Mouse (Mus musculus) R1 (cell line): Measurements from ENCODE around the gene Ppard.
A peak's percentile ranks its signal among the peaks of the same experiment; 100 is the strongest.
"Not testable (repeated sequence)": the region's sequence is repeated elsewhere in the genome, so short reads cannot be mapped to it uniquely, and the experiment has no call there.

Source experiments
- DNase-seq: peaks from one replicate; pipeline ENCODE4 v3.0.0-alpha.2; 2018; ENCODE audit warnings: low read depth, low spot score

The Ppard gene

GRCm38 (mm10) chr17:28313212-28313879, 80.8 kb downstream of the Ppard start, which contains the start of gene Fance:
Gene Fance, plus strand, starts transcription at chr17:28313519.
- peak; percentile 100 for DNase-seq

DNA sequence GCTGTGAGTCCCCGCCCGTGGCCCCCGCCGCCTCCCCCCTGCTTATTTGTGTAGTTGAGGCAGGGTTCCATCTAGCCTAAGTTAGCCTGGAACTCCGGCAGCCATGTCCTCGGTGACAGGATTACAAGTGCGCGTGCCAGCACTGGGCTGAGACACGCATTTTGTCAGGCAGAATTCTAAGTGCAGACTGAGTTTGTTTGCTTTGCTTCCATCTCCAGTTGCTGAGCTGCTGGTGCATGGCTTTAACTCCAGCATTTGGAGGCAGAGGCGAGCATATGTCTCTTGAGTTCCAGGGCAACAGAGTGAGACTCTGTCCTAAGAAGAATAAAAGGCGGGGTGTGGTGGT, 81.4 kb downstream of the Ppard start:
- DNase-seq, result peak; percentile 72

- no peak for DNase-seq
Measured at GRCm38 (mm10) chr17:28315611-28316160, 83.2 kb downstream of the Ppard start.

DNA sequence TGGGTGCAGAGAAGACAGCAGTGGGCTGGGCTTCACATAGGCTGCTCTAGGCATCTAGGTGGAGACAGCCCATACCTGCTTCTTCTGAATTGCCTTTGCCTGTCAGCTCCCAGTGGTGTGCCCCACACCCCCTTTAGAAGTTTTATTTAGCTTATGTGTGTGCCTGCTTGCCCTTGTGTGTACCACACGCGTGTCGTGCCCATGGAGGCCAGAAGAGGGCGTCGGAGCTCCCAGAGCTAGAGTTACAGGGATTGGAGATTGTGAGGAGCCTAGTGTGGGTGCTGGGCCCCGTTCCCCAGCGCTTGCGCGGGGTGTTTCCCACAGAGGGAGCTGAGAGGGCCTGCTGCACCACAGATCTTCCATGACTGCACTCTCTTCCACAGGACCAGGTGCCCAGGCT, 84.0 kb downstream of the Ppard start:
- peak; percentile 69 for DNase-seq

DNA sequence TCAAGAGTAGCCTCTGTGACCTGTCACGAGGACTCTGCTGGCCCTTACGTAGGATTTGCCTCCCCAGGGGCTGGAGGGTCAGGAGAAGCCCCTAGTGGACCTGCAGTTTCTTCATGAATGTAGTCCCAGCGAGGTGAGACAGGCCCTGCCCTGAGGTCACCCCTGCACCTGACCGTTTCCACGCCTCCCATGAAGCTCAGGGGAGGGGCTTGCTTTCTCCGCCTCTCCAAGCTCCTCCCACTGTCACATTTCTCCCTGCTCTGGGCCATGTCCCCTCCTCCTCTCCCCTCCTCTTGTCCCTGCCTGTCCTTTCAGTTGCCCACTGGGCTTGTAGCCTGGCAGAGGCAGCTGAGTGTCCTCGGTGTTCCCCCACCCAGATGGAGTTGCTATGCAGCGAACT, 84.6 kb downstream of the Ppard start:
- peak; percentile 44 for DNase-seq

DNA sequence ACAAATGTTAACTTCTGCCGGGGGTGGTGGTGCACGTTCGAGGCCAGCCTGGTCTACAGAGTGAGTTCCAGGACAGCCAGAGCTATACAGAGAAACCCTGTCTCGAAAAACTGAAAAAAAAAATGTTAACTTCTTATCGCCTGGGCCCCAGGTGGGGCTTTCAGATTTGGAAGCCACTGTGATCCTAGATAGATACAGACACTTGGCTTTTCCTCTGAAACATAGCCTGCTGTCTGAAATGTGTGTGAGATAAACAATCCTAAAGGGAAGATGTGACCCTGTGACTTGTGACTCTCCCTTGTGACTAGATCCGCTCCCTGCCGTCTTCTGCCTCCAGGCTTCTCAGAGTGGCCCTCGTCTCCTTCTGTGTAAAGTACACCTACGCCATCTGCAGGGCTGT, 85.2 kb downstream of the Ppard start:
- DNase-seq, result no peak

DNA sequence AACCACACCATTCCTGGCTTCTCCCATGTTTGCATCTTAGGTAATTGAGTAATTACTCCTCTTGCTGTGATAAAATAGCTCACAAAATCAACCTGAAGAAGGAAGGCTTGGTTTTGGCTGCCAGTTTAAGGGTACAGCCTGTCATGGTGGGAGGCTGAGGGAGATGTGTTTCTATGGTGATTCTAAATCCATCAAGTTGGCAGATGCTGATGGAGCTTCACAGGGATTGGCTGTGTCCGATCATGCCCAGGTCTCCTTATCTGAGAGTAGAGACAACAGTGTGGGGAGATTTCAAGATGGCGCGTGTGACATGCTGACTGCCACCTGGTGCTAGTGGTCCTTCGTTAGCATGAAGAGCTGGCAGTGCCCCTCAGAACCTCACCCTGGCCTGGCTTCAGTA, 89.2 kb downstream of the Ppard start:
- no peak for DNase-seq

DNA sequence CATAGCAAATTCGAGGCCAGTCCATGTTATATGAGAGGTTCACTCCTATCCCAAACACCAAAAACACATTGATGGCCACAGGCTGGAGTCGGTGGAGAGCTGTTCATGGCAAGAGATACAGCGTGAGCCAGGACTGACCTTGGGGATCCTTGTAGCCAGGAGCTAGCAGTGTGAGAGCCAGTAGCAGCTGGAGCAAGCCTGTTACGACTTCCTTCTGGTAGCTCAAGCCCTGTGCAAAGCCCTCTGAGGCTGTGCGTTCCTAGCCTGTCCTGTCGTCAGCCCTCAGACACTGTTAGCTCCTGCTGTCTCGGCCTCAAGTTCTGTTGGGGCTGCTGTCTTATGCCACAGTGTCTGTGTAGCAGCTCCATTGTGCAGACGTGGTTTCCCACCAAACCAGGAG, 91.3 kb downstream of the Ppard start:
- DNase-seq, result no peak

GRCm38 (mm10) chr17:28324416-28324815, 91.9 kb downstream of the Ppard start:
- DNase-seq, result peak; percentile 92

GRCm38 (mm10) chr17:28325751-28326150, 93.3 kb downstream of the Ppard start:
- no peak for DNase-seq

DNA sequence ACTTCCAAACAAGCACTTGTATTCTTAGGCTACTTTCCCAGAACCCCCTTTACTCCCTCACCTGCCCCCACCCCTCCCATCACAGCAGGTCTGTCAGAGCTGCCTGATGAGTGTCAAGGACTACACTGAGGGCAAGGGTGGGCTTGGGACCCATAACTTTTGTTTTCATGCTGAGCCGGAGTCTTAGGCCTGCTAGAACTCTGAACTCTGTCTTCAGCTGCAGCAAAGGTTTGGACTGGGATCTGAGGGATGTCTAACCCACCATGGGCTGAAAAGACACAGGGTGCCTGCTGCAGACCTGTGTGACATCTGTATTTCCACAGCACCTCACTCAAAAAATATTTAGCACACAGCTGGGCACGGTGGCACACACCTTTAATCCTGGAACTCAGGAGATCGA, 94.5 kb downstream of the Ppard start:
- DNase-seq, result no peak

GRCm38 (mm10) chr17:28327673-28328325, 95.3 kb downstream of the Ppard start:
- DNase-seq, result no peak

DNA sequence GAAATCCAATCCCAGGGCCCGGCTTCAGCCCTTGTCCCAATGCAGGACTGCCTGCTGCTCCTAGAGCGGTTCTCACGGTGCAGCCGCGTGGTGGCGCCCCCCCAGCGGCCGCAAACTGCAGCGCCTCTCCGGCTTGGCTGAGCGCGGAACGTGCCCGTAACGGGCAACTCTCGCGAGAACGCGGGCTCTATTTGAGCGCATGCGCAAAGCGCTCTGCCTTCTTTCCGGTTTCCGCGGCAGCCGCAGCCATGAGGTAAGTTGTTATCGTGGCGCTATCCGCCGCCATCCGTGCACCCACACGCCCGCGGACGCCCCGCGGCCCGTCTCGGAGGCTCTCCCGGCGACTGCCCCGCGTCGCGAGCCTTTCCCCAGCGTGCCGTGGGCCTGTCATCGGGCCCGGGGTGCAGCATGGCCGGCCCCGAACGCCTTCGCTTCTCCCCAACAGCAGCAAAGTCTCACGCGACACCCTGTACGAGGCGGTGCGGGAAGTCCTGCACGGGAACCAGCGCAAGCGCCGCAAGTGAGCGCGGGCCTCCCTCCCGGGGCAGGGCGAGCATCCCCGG, 95.9 kb downstream of the Ppard start, which contains the start of gene Rpl10a:
Gene Rpl10a, plus strand, starts transcription at position 106 of the 563 bp plus-strand sequence.
- DNase-seq, result peak; percentile 93

DNA sequence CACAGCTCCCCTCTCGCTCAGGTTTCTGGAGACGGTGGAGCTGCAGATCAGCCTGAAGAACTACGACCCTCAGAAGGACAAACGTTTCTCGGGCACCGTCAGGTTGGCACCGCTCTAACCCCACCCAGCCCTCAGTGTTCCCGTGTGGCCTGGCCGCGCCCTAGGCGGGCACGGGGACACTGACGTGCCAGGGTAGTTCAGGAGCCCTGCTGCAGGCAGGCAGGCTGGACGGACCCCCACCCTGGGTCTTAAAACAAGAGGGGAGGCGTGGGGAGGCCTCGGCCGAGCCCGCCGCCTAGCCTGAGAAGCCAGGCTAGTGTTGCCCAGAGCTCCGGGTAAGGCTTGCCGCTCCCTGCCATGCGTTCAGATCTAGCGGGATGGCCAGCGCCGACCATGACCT, 96.4 kb downstream of the Ppard start:
- DNase-seq, result no peak

DNA sequence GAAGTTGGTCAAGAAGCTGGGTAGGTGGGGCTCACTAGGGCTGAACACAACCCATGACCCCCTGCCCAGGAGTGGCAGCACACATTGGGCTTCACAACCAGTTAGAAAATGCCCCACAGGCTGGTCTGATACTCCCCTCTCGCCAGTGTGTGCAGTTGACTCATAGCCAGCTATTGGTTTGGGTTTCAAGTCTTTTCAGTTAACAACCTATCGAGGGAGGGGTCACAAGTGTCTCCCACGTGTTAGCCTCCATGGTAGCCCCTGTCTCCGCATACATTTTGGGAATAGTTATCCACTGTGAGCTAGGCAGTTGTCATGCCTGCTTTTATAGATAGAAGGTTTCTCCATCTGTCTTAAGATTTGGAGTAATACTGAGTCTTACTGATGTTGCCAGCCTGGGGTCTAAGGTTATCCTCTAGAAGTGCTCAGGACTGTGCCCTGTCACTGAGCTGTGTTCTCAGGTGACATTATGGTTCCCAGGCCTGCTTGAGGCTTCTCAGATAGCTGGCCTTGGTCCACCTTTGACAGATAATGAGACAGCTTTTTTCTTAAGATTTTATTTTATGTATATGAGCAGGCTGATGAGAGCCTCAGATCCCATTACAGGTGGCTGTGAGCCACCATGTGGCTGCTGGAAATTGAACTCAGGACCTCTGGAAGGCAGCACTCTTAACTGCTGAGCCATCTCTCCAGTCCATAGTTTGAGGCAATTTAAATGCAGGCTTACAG, 97.2 kb downstream of the Ppard start:
- DNase-seq, result peak; percentile 60

- peak; percentile 28 for DNase-seq
Measured at GRCm38 (mm10) chr17:28330232-28330546, 97.7 kb downstream of the Ppard start.

GRCm38 (mm10) chr17:28330590-28330989, 98.1 kb downstream of the Ppard start:
- not testable (repeated sequence) for DNase-seq

DNA sequence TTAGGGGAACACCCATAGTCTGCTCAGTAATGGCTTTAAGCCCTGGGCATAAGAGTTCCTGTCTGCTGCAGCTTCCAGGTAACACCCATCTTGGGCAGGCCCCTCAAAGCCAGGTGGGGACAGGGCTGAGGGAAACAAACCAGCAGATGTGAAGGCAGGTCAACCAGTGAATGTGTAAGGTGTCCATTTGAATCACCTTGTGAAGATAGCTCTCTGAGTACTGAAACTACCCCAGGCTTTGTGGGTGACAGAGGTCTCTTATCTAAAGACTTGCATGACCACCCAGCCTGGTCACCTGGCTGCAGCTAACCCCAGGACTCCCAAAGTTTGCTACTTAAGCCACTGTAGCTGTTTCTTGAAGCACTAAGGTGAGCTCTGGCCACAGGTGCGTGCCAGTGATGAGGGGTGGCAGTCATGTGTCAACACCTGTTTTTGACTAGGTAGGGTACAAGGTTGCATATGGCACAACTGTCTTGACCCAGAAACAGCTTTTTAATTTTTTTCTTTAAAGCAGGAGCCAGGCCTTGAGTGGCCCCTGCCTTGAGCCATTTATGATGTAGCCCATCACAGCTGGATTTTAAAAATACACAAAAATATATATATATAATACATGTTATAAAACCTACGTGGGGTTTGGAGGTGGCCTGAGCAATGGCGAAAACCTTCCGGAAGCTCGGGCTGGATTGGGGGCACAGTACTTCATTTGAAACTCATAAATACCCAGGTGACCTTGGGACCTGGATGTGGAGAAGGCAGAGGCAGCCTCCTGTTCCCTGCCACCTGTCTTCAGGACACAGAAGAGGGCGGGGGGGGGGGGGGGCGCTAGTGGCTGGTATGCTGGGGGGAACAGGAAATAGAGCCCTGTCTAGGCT, 99.0 kb downstream of the Ppard start:
- DNase-seq, result peak; percentile 53

- peak; percentile 76 for DNase-seq
Measured at GRCm38 (mm10) chr17:28332113-28332914, 99.8 kb downstream of the Ppard start.

GRCm38 (mm10) chr17:28332915-28333546, 100.5 kb downstream of the Ppard start:
- peak; percentile 39 for DNase-seq
